8 mouse cellular contexts compared by ENCODE assay signal in genomic region chr7:133782717-133783435, GRCm38 (mm10). TPM values are rescaled to one million over a fixed set of nuclear protein-coding genes. Genes with fewer than 3 reads are reported as not detected.
DNase-seq lines count a peak whose midpoint lies in the region; ATAC-seq lines count a peak whose summit lies in the region.

Dhx32 (minus strand) TSS chr7:133782726.

- peak; percentile 8; the same call in 1 of the 2 replicates for ATAC-seq in hindbrain, embryonic 14.5 days (ENCODE audit: low FRiP score)
- ATAC-seq in megakaryocyte, adult 5-6 weeks (ENCODE audit: poor library complexity, severe bottlenecking), result peak; percentile 62
- no peak for ATAC-seq in activated CD4-positive, CD25-positive, alpha-beta regulatory T cell, adult 4 months

- H3K4me3 ChIP-seq in hindbrain, embryonic 14.5 days (replicated peaks; ENCODE audit: low read length), result no peak within 1 kb of the TSS

- no peaks in the 10 kb centered on the region for H3K27me3 ChIP-seq in hindbrain, embryonic 14.5 days (ENCODE audit: control insufficient read depth, insufficient read depth, low read length)

- WGBS in hindbrain, embryonic 14.5 days, result 25% methylated on average over 18 of the region's 18 CpGs

- H3K36me3 ChIP-seq in hindbrain, embryonic 14.5 days (replicated peaks; ENCODE audit: control insufficient read depth, insufficient read depth), result no peaks in the 10 kb centered on the region

- peak; percentile 94 for DNase-seq in R1 (ENCODE audit: low read depth, low spot score)
- DNase-seq in cerebellum, postnatal 25 days, result peak; percentile 78 to 88
- peak; percentile 85 for DNase-seq in gastrocnemius, adult 18-20 months (ENCODE audit: low spot score)
- peak; percentile 73 for DNase-seq in hindbrain, embryonic 14.5 days (ENCODE audit: low spot score)
- DNase-seq in left cerebral cortex, adult 8-10 months (ENCODE audit: low spot score in 2 of 2), result no peak
- DNase-seq in right cerebral cortex, postnatal 14 days, result peak; percentile 83

- H3K9ac ChIP-seq in hindbrain, embryonic 14.5 days, result no peak within 1 kb of the TSS

- H3K9me3 ChIP-seq in hindbrain, embryonic 14.5 days (ENCODE audit: control insufficient read depth, low read length), result no peaks in the 10 kb centered on the region

- no peak within 1 kb of the TSS for H3K27ac ChIP-seq in hindbrain, embryonic 14.5 days

- no peak within 1 kb of the TSS for H3K4me2 ChIP-seq in hindbrain, embryonic 14.5 days (replicated peaks)

- no peaks in the 10 kb centered on the region for H3K4me1 ChIP-seq in hindbrain, embryonic 14.5 days (replicated peaks; ENCODE audit: control insufficient read depth, insufficient read depth, low read length)

RNA-seq across cellular contexts. Expression of gene Dhx32, which starts in this region (rescaled TPM):
- total RNA-seq in gastrocnemius, adult 18-20 months (2021), result 10 to 100 TPM; 47.0 to 61.8 TPM
- 38.4 and 45.1 TPM in 2 replicates for polyA plus RNA-seq in hindbrain, embryonic 14.5 days (2014; fragmentation: Nextera tagmentation; extraction: Ambion mirVana)
- 10 to 100 TPM; 42.4 to 47.2 (median 43.2) TPM for total RNA-seq in left cerebral cortex, adult 8-10 months (2022)
- 4.0 and 7.0 TPM in 2 replicates for total RNA-seq in megakaryocyte, adult 5-6 weeks (2015)
- 17.7 and 25.4 TPM in 2 replicates for total RNA-seq in megakaryocyte, adult 5-6 weeks (2017)
- polyA plus RNA-seq in activated CD4-positive, CD25-positive, alpha-beta regulatory T cell, adult 4 months (2017; shearing (Covaris generic)), result 10 to 100 TPM in 1 of 2 experiments, 1 to 10 TPM in 1; 8.3 to 10.4 TPM

Comparison
In these comparisons a context has a peak if more than half of its experiments do, and no peak if none do; other contexts are left out.
1. DNase-seq: peak in R1 (single experiment), cerebellum, postnatal 25 days (2 of 2), gastrocnemius, adult 18-20 months (single experiment), hindbrain, embryonic 14.5 days (single experiment) and right cerebral cortex, postnatal 14 days (single experiment); none in left cerebral cortex, adult 8-10 months (0 of 2).